Mouse (Mus musculus) MEL-GATA-1-ER (cell line): ENCODE measurements at regions not wholly inside any gene's neighbourhood (a gene's known extent, or its start where the extent isn't known, plus 50 kb on each side); places are given as distances from the start of the nearest gene placed in this dataset.

Experiments
- DNase-seq: peaks from one replicate; pipeline ENCODE4 v3.0.0-alpha.2; 2012; ENCODE audit warnings: low read depth; ENCODE audit errors: extremely low read depth

DNA sequence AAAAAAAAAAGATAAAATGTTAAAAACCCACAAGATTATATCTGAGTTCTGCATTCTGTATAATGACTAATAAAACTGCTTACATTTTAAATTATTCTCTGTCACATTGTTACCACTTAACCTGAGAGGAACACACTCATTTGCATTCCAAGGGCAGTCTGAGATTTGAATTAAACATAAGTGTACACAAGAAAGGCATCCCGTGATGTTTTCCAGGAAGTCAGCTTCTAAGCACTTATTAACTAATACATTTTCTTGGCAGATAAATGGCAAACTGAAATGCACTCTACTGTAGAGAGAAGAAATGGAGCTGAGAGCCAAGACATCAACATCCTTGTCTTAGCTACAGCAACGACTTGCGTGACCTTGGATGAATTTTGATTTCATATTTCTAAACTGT is 516.5 kb downstream of the Cdh9 start:
- DNase-seq = no peak

DNA sequence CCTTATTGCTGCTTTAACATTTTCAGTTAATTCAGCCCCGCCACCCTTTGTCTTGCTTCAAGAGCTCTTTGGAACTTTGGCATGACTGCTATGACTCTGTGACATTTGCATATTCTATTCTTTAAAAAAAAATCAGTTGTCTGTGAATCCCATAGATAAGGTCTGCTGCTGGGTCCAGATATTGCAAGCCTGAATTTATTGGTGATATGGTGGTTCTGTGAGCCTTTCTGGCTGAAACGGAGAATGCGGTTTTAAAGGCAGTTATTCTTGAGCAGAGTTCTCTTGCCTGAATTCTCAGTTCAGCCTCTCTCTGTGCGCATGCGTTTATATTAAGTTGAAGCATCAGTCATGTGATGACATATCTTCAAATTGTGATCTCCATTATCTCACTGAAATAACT is 560.7 kb downstream of the Cdh9 start:
- DNase-seq = no peak
